Mouse (Mus musculus) ZHBTc4 (cell line): Measurements from ENCODE around the gene Efna4.

Source experiments
- DNase-seq: peaks from one replicate; pipeline ENCODE4 v3.0.0-alpha.2; 2011; ENCODE audit warnings: low read depth, low spot score

Gene Efna4

DNA sequence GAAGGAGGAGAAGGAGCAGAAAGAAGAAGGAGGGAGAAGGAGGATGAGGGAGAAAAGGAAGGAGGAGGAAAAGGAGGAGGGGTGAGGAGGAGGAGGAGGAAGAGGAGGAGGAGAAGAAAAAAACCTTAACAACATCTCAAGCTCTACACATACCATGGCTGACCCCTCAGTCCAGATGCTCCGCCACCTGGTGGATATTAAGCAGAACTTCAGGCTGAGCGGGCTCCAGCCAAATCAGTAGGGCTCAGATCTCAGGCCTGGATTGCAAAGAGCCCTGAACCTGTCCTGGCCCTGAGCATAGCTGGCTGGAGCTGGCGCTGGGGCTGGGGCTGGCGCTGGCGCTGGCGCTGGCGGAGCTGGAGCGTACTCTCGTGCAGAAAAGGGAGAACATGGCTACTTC lies 29.7 kb downstream of the Efna4 start:
- DNase-seq = peak; percentile 91

- DNase-seq = no peak
Observed at GRCm38 (mm10) chr3:89305551-89306325, 32.1 kb downstream of the Efna4 start.

GRCm38 (mm10) chr3:89305105-89305504 lies 32.7 kb downstream of the Efna4 start:
- DNase-seq = no peak

- no peak for DNase-seq
Observed at GRCm38 (mm10) chr3:89304440-89304839, 33.4 kb downstream of the Efna4 start.

- no peak for DNase-seq
Observed at GRCm38 (mm10) chr3:89300514-89300913, 37.3 kb downstream of the Efna4 start.

GRCm38 (mm10) chr3:89300071-89300470 lies 37.8 kb downstream of the Efna4 start:
- no peak for DNase-seq

DNA sequence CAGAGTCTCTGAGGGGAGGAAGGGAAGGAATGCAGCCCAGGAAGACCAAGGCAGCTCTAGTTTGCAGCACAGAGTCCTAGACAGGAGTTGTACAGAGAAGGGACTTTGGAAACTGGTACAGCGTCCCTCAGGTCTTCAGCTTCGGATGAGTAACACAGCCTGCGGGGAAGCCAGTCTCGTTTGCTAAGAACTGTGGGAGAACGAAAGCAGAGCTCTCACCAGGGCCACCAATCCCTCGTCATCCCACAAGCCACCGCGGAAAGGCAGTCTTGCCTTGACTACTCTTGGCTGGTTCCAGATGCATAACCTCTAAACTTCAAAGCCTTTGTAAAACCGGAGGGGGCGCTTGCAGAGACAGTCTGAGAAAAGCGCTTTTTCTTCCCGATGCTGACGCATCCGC lies 38.3 kb downstream of the Efna4 start:
- DNase-seq = peak; percentile 77

DNA sequence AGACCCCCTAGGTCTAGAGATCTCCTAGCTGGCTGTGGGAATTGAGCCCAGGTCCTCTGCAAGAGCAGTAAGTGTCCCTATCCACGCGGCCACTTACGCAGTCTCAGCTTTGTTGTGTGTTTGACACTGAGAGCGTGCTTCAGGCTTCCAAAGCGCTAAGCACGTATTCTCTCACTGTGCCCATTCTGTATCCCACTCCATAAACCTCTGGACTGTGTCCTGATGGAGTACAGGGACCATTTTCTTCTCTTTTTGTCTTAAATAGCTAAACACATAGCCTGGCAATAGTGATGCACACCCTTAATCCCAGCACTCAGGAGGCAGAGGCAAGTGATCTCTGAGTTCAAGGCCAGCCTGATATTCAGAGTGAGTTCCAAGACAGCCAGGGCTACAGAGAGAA lies 38.9 kb downstream of the Efna4 start:
- no peak for DNase-seq

- no peak for DNase-seq
Observed at GRCm38 (mm10) chr3:89296761-89297396, 40.9 kb downstream of the Efna4 start.

DNA sequence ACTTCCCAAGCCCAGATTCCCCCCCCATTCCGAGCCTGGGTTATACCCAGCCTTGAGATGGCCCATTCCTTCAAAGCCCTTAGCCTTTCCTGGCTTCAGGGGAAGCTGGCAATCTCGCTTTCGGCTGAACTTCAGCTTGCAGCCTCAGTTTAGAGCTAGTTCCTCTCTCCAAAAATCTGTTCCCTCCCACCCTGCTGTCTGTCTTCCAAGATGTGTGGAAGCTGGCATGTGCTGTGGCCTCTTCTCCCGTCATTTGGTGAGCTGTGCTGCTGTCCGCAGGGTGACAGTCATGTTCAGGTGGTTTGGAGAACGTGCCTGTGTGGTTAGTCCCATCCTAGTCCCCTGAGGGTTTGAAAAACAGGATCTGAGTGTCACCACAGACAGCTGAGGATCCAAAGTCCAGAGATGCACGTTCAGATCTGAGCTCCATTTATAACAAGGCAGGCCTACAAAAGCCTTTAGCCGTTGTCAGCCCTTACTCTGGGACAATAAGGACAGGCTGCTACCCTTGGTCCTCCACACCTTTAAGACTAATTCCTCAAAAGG lies 42.1 kb downstream of the Efna4 start:
- no peak for DNase-seq

- no peak for DNase-seq
Observed at GRCm38 (mm10) chr3:89294195-89294594, 43.6 kb downstream of the Efna4 start.

- DNase-seq = no peak
Observed at GRCm38 (mm10) chr3:89293247-89293918, 44.4 kb downstream of the Efna4 start.

DNA sequence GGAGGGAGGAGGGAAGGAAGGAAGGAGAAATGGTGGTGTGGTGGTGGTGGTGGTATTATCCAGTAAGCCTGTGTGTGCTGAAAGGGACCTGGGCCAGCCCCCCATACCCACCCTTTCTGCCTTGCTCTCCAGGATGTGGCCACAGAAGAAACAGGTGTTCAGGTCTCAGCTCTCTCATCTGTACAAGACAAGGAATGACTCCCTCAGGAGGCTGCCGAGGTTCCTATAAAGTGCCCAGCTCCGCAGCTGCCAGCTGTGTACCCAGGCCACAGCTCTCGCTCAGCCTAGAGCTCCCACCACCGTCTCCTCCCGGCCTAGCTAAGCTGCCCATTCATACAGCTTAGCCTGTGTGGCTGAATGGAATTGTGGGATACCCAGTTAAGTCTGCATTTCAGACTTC lies 45.5 kb downstream of the Efna4 start:
- DNase-seq = no peak

DNA sequence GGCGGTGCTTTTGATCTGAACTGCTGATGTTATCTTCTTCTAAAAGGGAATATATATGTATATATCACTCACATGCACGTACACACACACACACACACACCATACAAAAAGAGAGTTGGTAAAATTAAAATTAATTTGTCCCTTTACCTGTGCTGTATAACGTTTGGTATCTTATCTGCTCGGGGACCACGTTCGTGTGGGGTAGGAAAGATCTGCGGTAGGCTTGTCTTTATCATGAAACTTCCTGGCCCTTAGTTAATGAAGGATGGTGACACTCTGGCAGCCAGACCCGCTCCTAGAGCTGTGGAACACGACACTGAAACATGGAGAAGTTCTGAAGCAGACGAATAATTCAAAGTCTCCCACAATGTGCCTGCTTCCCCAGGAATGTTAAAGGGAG lies 46.0 kb downstream of the Efna4 start:
- DNase-seq = no peak

- DNase-seq = no peak
Observed at GRCm38 (mm10) chr3:89288503-89288928, 49.3 kb downstream of the Efna4 start.

DNA sequence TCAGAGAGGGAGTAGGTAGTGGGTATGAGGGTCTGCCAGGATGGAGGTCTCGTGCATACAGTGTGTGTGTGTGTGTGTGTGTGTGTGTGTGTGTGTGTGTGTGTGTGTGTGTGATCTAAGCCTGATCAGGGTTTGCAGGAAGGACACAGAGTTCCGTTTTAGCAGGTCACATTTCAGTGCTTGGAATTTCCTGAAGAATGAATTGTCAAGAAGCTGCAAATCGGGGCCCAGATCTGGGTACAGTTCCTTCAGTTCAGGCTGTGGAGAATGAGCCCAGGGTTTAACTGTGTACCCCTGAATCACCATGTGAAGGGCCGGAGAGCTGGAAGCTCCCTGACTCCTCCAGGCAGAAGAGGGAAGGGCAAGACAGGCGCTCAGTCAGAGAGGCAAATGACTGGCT lies 50.5 kb downstream of the Efna4 start:
- DNase-seq = no peak

- DNase-seq = no peak
Observed at GRCm38 (mm10) chr3:89285526-89285925, 52.3 kb downstream of the Efna4 start.

GRCm38 (mm10) chr3:89284261-89284660 lies 53.6 kb downstream of the Efna4 start:
- no peak for DNase-seq
